Mouse (Mus musculus) MN1 (cell line): ENCODE measurements at regions not wholly inside any gene's neighbourhood (a gene's known extent, or its start where the extent isn't known, plus 50 kb on each side); places are given as distances from the start of the nearest gene placed in this dataset.

ENCODE experiments used
- DNase-seq: peaks from one replicate; pipeline ENCODE4 v3.0.0-alpha.2; 2016; ENCODE audit warnings: low spot score

GRCm38 (mm10) chrX:12219474-12219873 is 59.3 kb upstream of the Bcor start:
- DNase-seq, result no peak

DNA sequence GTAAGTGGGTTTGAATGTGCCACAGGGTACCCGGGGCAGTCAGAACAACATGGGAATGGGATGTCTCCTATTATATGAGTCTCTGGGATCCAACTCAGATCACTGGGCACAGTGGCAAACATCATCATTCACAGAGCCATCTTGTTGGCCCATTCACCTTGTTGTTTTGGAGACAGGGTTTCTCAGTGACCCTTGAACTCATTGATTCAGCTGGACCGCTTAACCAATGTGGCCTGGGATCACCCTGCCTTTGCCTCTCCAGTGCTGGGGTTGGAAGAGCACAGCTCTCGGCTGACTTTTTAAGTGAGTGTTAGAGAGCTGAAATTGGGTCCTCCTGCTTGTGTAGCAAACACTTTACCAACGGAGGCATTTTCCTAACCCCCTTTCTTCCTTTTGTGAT is 64.2 kb upstream of the Bcor start:
- no peak for DNase-seq

- peak; percentile 63 for DNase-seq
These were observed 65.1 kb upstream of the Bcor start for GRCm38 (mm10) chrX:12225116-12225891.

- no peak for DNase-seq
These were observed 65.7 kb upstream of the Bcor start for GRCm38 (mm10) chrX:12225892-12226206.

DNA sequence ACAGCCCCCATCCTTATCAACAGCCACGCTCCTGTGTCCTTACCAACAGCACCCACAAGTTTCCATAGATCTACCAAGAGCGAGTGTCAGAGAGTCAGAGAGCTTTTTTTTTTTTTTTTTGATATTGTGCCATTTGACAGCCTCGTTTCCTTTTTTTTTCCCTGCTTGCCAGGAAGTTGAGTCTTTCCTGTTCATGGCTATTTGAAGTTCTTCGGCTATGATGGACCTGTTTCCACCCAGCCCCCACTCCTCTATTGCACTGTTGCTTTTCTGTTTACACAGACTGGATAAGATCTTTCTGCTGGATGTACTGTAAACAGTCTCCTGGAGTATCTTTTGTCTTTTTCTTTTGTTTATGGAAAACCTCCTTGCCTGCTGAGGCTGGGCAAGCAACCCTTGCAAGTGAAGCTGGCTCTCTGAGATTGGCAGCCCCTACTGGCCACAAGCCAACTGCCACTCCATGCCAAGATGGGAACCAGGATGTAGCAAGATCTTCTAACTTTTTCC is 80.4 kb upstream of the Bcor start:
- DNase-seq, result no peak

GRCm38 (mm10) chrX:12241751-12242150 is 81.6 kb upstream of the Bcor start:
- DNase-seq, result no peak

DNA sequence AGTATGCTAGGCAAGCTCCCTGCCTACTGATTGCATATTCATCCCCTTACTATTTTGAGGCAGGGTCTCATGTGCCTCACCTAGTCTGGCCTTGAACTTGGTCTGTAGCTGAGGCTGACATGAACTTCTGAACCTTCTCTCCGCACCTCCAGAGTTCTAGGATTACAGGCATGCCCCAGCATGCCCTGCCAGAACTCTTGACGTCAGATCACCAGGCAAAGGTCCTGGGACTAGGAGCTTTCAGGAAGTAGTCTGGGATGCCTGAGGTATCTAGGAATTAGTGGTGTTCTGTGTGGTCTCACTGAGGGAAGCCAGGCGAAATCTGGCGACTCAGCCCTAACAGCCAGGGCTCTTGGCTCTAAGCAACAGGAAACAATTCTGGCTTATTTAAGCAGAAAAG is 88.9 kb upstream of the Bcor start:
- DNase-seq, result peak; percentile 25

DNA sequence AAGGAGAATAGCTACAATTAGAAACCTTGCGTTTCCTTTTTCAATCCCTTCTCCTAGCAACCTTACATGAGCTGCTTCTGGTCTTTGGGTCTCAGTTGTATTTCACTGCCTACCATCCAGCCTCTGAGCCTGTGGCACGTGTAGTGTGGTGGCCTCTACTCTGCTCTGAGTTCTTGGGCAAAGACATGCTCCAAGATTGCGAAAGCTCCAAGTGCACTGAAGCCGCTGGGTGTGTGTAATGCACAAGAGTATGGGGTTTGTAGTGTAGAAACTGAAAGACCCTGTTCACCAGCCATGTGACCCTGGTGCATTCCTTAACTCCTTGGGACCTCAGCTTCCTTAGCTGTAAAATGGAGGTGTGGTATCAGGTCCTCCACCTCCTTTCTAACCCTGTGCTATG is 89.8 kb upstream of the Bcor start:
- DNase-seq, result no peak

GRCm38 (mm10) chrX:12251853-12252679 is 91.9 kb upstream of the Bcor start:
- peak; percentile 88 for DNase-seq

DNA sequence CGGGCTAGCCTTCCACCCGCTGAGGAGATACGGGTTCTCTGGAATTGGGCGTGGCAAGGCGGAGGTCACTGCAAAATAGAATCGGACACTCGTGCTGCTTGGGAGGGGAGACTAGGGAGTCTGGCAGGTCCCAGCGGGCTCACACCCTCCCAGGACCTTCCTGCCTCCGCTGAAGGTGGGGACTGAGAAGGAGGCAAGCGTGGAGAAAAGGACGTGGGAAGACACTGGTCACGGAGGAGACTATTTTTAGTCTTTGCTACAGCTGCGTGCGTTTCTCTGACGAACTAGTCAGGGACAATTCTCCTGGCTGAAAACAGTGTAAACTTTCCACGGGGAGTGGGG is 92.5 kb upstream of the Bcor start:
- no peak for DNase-seq

GRCm38 (mm10) chrX:12256758-12257157 is 96.6 kb upstream of the Bcor start:
- DNase-seq, result no peak

DNA sequence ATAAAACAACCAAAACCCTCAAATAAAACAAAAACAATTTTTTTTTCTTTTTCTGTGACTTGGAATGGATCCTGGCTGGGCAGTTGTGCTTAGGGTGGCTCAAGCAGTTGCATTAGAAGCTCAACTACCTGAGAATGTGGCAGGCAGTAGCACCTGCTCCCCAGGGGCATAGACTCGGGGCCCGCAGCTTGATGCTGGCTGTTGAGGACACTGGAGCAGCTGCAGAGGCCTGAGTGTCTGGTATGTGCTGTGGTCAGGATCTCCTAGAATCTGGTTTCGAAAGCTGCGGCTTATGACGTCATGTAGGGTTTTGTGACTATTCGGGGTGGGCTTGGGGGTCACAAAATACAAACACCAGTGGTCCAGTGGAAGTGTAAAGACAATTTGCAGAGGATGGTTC is 103.7 kb upstream of the Bcor start:
- DNase-seq, result no peak

GRCm38 (mm10) chrX:12284741-12285140 is 124.6 kb upstream of the Bcor start:
- DNase-seq, result no peak

GRCm38 (mm10) chrX:12285141-12285540 is 125.0 kb upstream of the Bcor start:
- no peak for DNase-seq

GRCm38 (mm10) chrX:12285976-12286909 is 126.1 kb upstream of the Bcor start:
- no peak for DNase-seq

GRCm38 (mm10) chrX:12286910-12287522 is 126.9 kb upstream of the Bcor start:
- no peak for DNase-seq

DNA sequence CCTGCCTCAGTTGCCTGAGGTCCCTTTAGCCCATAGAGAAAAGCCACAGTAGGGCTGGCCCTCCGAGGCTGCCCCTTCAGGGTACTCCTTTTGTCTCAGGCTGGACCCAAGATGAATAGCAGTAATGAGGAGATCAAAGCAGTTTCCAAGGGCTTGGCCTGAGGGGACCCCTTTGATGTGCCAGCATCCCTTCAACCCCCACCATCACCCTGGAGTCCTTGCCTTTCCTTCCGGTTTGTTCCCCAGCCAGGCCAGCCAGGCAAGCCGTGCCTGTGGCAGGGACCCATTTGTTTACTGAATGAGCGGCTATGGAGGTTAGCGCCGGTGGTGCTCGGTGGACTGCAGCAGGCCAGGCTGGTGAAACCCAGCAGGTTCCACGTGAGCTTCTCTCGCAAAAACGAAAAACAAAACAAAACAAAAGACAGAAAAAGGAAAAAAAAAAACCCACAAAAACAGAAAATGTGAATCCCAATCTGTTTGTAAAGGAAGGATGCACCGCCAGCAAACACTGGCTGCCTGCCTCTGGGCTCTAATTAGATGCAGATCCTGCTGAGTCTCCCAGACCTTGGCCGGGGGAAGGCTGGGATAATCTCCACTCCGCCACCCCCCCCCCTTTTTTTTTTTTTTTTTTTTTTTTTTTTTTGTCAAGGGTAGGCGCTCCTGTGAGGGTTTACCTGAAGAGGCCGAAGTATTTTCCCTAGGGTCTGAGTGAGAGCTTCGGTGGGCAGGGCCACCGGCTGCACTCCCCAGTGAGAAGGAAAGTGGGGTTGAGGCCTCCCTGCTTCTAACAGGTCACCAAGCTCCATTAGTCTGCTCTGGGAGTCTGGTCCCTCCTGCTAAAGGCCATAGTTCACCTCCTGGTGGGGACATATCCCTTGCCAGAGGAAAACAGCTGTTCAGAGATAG is 127.8 kb upstream of the Bcor start:
- peak; percentile 10 for DNase-seq

GRCm38 (mm10) chrX:12288562-12289117 is 128.5 kb upstream of the Bcor start:
- DNase-seq, result no peak

- no peak for DNase-seq
These were observed 133.0 kb upstream of the Bcor start for GRCm38 (mm10) chrX:12293146-12293545.

DNA sequence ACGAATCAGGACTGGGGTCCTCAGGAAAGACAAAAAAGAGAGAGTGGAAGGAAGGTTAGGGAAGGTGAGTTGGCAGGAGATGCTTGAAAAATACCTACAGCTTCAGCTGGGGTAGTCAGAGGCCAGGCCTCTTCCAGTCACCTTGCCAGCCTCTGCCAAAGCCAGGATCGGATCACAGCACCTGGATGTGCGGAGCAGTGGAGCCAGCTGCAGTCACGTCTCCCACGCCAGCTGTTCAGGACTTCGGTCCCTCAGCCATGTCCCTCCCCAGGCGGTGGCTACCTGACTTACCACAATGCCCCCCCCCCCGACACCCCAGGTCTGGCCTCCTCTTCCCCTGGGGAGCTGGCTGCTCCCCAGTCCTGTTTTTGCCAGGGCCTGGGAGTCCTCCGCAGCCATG is 134.3 kb upstream of the Bcor start:
- no peak for DNase-seq

DNA sequence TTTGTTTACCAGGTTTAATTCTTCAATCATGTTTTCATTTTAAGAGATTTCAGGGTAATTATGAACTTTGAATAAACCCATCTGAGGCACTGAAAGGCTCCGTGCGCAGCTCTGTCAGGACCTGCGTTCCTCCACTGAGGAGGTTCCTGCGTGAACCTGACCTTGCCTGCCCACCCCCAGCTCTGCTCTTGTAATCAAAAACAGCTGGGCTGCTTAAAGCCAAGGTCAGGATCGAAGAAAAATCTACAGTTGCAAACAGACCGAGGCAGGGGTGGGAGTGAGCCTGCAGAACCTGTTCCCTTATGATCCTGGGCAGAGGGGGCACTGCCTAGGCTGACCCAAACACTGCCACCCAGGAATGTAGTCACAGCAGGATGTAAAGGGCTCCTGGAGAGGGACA is 134.8 kb upstream of the Bcor start:
- no peak for DNase-seq
